Comparison of ENCODE assay signal across 8 mouse cellular contexts in the genomic region with DNA sequence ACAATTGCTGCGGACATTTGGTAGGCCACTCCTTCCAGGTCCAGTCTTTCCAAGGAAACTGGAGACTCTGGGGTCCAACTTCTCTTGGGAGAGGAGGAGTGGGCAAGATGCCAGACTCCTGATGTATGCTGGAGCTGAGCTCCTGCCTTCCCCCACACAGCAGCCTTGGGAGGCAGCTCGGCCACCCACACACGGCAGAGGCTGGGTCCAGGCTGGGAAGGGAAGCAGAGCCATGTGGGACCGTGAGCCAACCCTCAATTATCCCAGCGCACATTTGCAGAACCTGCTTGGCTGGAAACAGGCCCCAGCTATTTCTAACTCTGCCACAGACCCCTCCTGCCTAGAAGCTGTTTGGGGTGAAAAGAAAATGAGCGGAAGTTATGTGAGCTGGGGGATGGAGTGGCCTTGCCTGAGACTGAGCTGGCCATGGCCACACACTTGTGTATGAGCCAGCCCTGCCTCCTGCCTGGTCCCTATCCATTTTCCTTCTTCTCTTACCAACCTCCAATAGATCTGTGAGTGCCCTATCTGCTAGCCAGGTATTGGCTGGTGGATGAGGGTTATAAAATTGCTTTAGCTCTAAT.
A peak's percentile ranks its signal among the peaks of the same experiment; 100 is the strongest.
DNase-seq lines count a peak whose midpoint lies in the region; ATAC-seq lines count a peak whose summit lies in the region.

No protein-coding gene starts in this region.

- DNase-seq in gastrocnemius, postnatal 10 days = peak; percentile 29
- DNase-seq in gastrocnemius, postnatal 36 days = no peak
- peak; percentile 40 for DNase-seq in ovary, adult 18-20 months (ENCODE audit: low spot score)
- DNase-seq in ovary, postnatal 10 days (ENCODE audit: low spot score) = no peak
- DNase-seq in layer of hippocampus, adult 8-10 months (ENCODE audit: low spot score in 2 of 2) = peak; percentile 69 to 70
- peak; percentile 47 for DNase-seq in ovary, postnatal 36 days (ENCODE audit: low spot score)
- DNase-seq in T-cell, adult 2 months (ENCODE audit: low spot score) = no peak

- intact Hi-C loops in gastrocnemius, postnatal 36 days (cut with DNase I) = no loop called here

- no peak for ATAC-seq in erythroid progenitor cell, adult 5-6 weeks (replicated peaks; ENCODE audit: low FRiP score, poor library complexity, severe bottlenecking)

Comparison
In these comparisons a context has a peak if more than half of its experiments do, and no peak if none do; other contexts are left out.
1. DNase-seq: peak in gastrocnemius, postnatal 10 days (single experiment), ovary, adult 18-20 months (single experiment), layer of hippocampus, adult 8-10 months (2 of 2) and ovary, postnatal 36 days (single experiment); none in gastrocnemius, postnatal 36 days (0 of 2), ovary, postnatal 10 days (single experiment) and T-cell, adult 2 months (single experiment).